Mouse (Mus musculus) kidney, postnatal 0 days (tissue): ENCODE measurements around the gene Scarb1. TPM values are rescaled to one million over a fixed set of nuclear protein-coding genes. Genes with fewer than 3 reads are reported as not detected.

Experiments used
- ATAC-seq: fragments of 200-750 bp; cut with Nextera tagmentation; replicated peaks from 2 replicates; pipeline ENCODE4 v1.8.0; 2017; ENCODE audit warnings: low read depth, moderate number of reproducible peaks, moderate TSS enrichment, moderate library complexity; ENCODE audit not compliant: low FRiP score
- DNase-seq: peaks from one replicate; pipeline ENCODE4 v3.0.0-alpha.2; 2016; ENCODE audit warnings: low spot score
- H3K27ac ChIP-seq: fragments of 300-500 bp; sonication (generic); 2 replicates; pipeline ENCODE4 v1.5.1; 2014; ENCODE audit warnings: mild to moderate bottlenecking
- H3K27me3 ChIP-seq: fragments of 300-500 bp; sonication (generic); 2 replicates; pipeline ENCODE4 v1.6.1; 2014; ENCODE audit warnings: low read length, mixed read lengths; ENCODE audit not compliant: insufficient read depth
- H3K36me3 ChIP-seq: fragments of 300-500 bp; sonication (generic); 2 replicates; pipeline ENCODE4 v1.6.1; 2014; ENCODE audit warnings: low read length, mixed read lengths; ENCODE audit not compliant: insufficient read depth
- H3K4me1 ChIP-seq: fragments of 300-500 bp; sonication (generic); replicated peaks from 2 replicates; pipeline ENCODE4 v1.6.1; 2014; ENCODE audit warnings: antibody characterized with exemption, low read length, mixed read lengths; ENCODE audit not compliant: insufficient read depth
- H3K4me2 ChIP-seq: fragments of 300-500 bp; sonication (generic); 2 replicates; pipeline ENCODE4 v1.6.1; 2014; ENCODE audit warnings: mild to moderate bottlenecking, low read length, moderate library complexity, mixed read lengths
- H3K4me3 ChIP-seq: fragments of 300-500 bp; sonication (generic); replicated peaks from 2 replicates; pipeline ENCODE4 v1.5.1; 2014; ENCODE audit warnings: low read depth, low read length
- H3K9ac ChIP-seq: fragments of 300-500 bp; sonication (generic); 2 replicates; pipeline ENCODE4 v1.6.1; 2014; ENCODE audit warnings: low read depth, low read length
- H3K9me3 ChIP-seq: fragments of 300-500 bp; sonication (generic); replicated peaks from 2 replicates; pipeline ENCODE4 v1.6.1; 2016; ENCODE audit warnings: low read length, inconsistent platforms, mixed read lengths
- CTCF ChIP-seq: IDR thresholded peaks from 2 replicates; pipeline ENCODE4 v1.5.1; 2016; ENCODE audit warnings: antibody characterized with exemption, low read depth, mild to moderate bottlenecking, moderate library complexity
- WGBS: fragments of 180-500 bp; shearing (Covaris S2); extraction: QIAGEN DNeasy Blood & Tissue Kit; methylation state at CpG from one replicate; pipeline ENCODE4 v1.1.7; 2014; 5-methylcytosine and 5-hydroxymethylcytosine counted together
- polyA plus RNA-seq: library from polyadenylated mRNA; unstranded; fragments of >200 nt; fragmentation: Nextera tagmentation; extraction: Ambion mirVana; gene quantifications from 2 replicates; pipeline ENCODE4 v1.2.1, GENCODE M21; 2015

Scarb1 gene
- polyA plus RNA-seq, 1 experiment from 2014 or later, result 49.0 TPM

DNA sequence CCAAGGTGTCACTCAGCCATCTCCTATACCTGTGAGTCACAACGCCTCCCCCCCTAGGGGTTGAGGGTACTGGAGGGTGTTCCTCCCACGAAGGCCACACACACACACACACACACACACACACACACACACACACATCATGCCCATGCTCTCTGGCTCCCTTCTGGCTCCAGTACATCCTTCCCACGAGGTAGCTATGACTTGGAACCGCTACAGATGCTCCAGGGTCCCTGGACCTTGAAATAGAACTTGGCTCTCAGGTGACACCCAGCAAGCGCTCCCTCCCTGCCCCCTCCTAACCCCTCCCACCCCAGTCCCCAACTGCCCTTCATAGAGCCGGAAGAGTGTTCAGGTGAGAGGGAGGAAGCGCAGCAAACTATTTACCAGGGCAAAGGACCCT lies 14.8 kb upstream of the Scarb1 start:
- ATAC-seq (peak; percentile 44; the same call in 1 of the 2 replicates), DNase-seq (no peak)
- Histone ChIP-seq H3K27me3 (no peaks in the 10 kb centered on the region), H3K4me2 (no peak overlapping the region), H3K9ac (no peak overlapping the region), H3K36me3 (no peaks in the 10 kb centered on the region), H3K4me3 (no peak overlapping the region), H3K9me3 (no peaks in the 10 kb centered on the region), H3K27ac (no peak overlapping the region), H3K4me1 (no peaks in the 10 kb centered on the region)
- TF ChIP-seq CTCF, result no peak
- 30% methylated on average over 7 of the region's 7 CpGs for WGBS

DNA sequence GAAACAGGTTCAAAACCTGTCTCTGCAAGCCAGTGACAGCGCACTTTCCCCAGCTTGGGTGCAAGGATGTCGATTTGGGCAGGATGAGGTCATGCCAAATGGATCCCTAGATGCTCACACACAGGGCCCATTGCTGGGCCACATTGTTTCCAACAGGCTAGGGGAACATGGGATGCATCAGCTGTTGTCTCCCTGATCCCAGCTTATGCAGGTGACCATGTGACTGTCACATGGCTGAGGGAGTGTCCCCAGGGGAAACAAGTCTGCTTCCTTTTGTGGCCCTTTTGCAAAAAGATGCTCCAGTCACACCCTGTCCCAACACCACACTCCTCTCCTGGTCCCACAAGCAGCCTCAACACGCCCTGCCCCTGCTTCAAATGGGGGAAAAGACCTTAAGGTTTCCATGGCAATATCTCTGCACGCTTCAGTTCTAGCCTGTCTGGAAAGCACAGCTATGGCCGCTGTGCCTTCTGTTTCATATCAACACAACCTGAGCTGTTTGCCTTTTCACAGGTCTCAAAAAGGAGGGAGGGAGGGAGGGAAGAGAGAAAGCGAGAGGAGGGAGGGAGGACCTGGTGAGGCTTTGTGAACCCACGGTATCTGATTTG lies 14.1 kb upstream of the Scarb1 start:
- no peak overlapping the region for H3K4me2 ChIP-seq
- H3K9me3 ChIP-seq, result no peaks in the 10 kb centered on the region
- H3K9ac ChIP-seq, result no peak overlapping the region
- H3K27ac ChIP-seq, result no peak overlapping the region
- no peaks in the 10 kb centered on the region for H3K4me1 ChIP-seq
- H3K27me3 ChIP-seq, result no peaks in the 10 kb centered on the region
- DNase-seq (no peak), ATAC-seq (peak; percentile 34; the same call in 1 of the 2 replicates)
- H3K36me3 ChIP-seq, result no peaks in the 10 kb centered on the region
- 53% methylated on average over 7 of the region's 7 CpGs for WGBS
- no peak for TF ChIP-seq CTCF
- no peak overlapping the region for H3K4me3 ChIP-seq

DNA sequence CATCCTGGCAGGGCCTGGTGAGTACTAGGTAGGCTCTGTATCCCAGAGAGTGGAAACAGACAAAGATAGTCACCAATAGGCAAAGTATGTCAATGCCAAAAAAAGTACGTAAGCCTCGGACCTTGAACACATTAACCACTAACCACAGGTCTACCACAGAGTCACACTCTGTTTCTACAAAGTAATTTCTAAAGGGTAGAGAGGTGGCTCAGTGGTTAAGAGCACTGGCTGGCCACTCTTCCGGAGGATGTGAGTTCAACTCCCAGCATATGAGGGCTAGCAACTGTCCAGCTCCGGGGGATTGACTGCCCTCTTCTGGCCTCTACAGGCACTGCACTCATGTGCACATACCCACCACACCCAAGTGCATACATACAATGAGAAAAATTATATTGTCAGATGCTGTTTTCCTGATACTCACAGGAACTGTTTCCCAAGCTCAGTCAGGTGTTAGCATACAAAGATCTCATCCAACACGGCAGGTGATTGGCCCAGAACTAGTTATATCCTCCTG lies 11.9 kb upstream of the Scarb1 start:
- Histone ChIP-seq H3K9me3 (no peaks in the 10 kb centered on the region), H3K27ac (no peak overlapping the region), H3K36me3 (no peaks in the 10 kb centered on the region), H3K27me3 (no peaks in the 10 kb centered on the region), H3K4me2 (no peak overlapping the region), H3K4me3 (no peak overlapping the region), H3K9ac (no peak overlapping the region), H3K4me1 (no peaks in the 10 kb centered on the region)
- TF ChIP-seq CTCF, result peak; percentile 22; the same call in 1 of the 2 replicates
- WGBS, result 93% methylated on average over 5 of the region's 5 CpGs
- no peak for DNase-seq
- no peak for ATAC-seq

DNA sequence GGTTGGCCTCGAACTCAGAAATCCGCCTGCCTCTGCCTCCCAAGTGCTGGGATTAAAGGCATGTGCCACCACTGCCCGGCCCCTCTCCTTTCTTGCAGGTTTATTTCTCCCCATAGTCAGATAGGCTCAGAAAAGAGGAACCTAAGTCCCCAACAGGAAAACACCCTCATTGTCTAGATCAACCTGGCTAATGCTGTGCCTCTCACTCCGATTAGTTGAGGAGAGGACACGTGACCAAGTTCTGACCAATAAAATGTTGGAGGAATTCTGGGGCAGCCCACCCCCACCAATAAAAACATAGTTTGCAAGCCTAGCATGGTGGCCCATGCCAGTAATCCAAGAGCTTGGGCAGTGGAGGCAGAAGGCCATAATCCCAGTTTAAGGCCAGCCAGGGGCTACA lies 11.0 kb upstream of the Scarb1 start:
- no peak for TF ChIP-seq CTCF
- Histone ChIP-seq H3K9ac (no peak overlapping the region), H3K9me3 (no peaks in the 10 kb centered on the region), H3K27ac (no peak overlapping the region), H3K4me3 (no peak overlapping the region), H3K27me3 (no peaks in the 10 kb centered on the region), H3K36me3 (no peaks in the 10 kb centered on the region), H3K4me2 (no peak overlapping the region), H3K4me1 (no peaks in the 10 kb centered on the region)
- DNase-seq, result no peak
- WGBS, result 96% methylated on average over 5 of the region's 5 CpGs
- no peak for ATAC-seq

DNA sequence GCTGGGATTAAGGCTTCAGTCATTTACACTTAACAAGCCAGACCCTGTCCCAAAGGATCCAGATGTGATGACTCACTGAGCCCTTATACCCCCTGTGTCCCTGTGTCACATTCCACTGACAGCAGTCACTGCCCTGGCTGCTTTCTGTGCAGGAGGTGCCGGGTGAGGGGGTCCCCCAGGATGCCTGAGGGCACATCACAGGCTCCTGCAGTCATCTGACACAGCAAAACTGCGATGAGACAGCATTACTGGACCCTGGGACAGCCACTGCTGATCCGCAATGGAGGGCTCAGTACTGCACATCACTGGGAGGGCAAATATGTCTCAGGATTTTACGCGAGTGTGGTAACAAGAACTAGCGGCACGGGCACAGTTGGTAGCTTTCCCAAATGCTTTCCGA lies 10.2 kb upstream of the Scarb1 start:
- no peak for ATAC-seq
- Histone ChIP-seq H3K4me1 (no peaks in the 10 kb centered on the region), H3K4me3 (no peak overlapping the region), H3K9ac (no peak overlapping the region), H3K27ac (no peak overlapping the region), H3K9me3 (no peaks in the 10 kb centered on the region), H3K27me3 (no peaks in the 10 kb centered on the region), H3K4me2 (no peak overlapping the region), H3K36me3 (no peaks in the 10 kb centered on the region)
- no peak for TF ChIP-seq CTCF
- no peak for DNase-seq
- 74% methylated on average over 8 of the region's 8 CpGs for WGBS

DNA sequence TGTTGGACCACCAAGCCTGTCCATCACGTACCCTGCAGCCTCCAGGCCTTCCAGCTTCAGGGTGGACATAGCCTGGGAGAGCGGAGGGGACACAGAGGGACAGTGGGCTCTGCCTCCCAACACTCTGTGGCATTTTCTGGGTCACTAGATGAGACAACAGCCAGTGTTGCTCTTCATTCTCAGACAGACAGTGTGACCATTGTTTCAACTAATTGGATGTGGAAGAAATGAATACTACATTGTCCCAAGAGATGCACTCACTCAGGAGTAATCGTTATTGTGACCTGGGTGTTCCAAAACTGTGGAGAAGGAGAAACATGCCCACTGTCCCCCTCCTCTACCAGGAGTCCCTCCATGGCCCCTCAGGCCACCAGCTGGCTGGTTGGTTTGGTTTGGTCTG lies 8.5 kb upstream of the Scarb1 start:
- no peaks in the 10 kb centered on the region for H3K9me3 ChIP-seq
- TF ChIP-seq CTCF, result no peak
- H3K9ac ChIP-seq, result no peak overlapping the region
- no peak overlapping the region for H3K4me2 ChIP-seq
- no peaks in the 10 kb centered on the region for H3K4me1 ChIP-seq
- DNase-seq, result no peak
- no peak overlapping the region for H3K4me3 ChIP-seq
- no peaks in the 10 kb centered on the region for H3K27me3 ChIP-seq
- 84% methylated on average over 3 of the region's 3 CpGs for WGBS
- ATAC-seq, result no peak
- no peak overlapping the region for H3K27ac ChIP-seq
- no peaks in the 10 kb centered on the region for H3K36me3 ChIP-seq

DNA sequence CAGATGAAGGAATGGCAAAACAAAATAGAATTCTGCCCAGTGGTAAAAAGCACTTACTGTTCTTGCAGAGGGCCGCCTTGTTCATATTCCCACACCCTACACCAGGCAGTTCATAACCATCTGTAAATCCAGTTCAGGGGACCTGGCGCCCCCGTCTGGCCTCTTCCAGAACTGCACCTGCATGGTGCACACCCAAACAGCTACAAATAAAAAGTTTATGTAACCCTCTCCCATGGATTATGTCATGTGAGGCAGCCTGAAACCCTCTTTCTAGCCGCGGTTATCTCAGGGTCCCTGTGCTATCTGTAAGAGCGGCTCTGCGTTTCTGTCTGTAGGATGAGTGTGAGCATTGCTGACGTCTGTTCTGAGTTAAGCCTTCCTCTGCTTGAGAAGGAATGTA lies 7.6 kb upstream of the Scarb1 start:
- peak; percentile 76 for TF ChIP-seq CTCF
- no peaks in the 10 kb centered on the region for H3K4me1 ChIP-seq
- H3K36me3 ChIP-seq, result no peaks in the 10 kb centered on the region
- H3K4me3 ChIP-seq, result no peak overlapping the region
- no peak overlapping the region for H3K9ac ChIP-seq
- 43% methylated on average over 8 of the region's 8 CpGs for WGBS
- H3K4me2 ChIP-seq, result no peak overlapping the region
- ATAC-seq, result no peak
- DNase-seq, result no peak
- H3K9me3 ChIP-seq, result no peaks in the 10 kb centered on the region
- H3K27me3 ChIP-seq, result no peaks in the 10 kb centered on the region
- H3K27ac ChIP-seq, result no peak overlapping the region
